Mouse (Mus musculus): ENCODE data around the gene Psma6. TPM values are rescaled to one million over a fixed set of nuclear protein-coding genes. Genes with fewer than 3 reads are reported as not detected.

Psma6 gene
- polyA plus RNA-seq, 1 experiment = 74.8 TPM

- WGBS = 82% methylated on average over 3 of the region's 3 CpGs
Observed at GRCm38 (mm10) chr12:55456136-55456535, 72.1 kb downstream of the Psma6 start.

GRCm38 (mm10) chr12:55456893-55457292 is 72.9 kb downstream of the Psma6 start:
- no peak for DNase-seq (ENCODE audit: low read depth, low spot score)
- WGBS = 90% methylated on average over 5 of the region's 5 CpGs

More at GRCm38 (mm10) chr12:55456136-55456535, 72.1 kb downstream of the Psma6 start:
- DNase-seq (ENCODE audit: low read depth, low spot score) = no peak

- 16% methylated on average over 8 of the region's 8 CpGs for WGBS
- DNase-seq (ENCODE audit: low read depth, low spot score) = no peak
Observed at GRCm38 (mm10) chr12:55459739-55460138, 75.7 kb downstream of the Psma6 start.

DNA sequence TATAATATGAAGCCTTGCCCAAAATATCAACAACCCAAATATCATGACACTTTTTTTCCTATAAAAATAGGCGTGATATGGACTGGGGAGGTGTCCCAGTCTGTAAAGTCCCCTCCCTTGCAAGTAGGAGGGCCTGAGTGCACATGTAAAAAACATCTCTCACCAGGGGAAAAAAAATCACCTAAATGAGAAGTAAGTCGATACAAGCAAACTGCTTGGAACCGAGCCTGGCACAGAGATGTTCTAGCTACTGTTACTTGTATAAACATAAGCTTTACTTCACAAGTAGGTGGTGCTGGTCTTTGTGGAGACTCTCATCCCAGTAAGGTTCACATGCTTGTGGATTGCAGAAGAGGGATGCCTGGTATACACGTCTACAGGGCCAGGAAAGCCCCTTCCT is 76.9 kb downstream of the Psma6 start:
- 36% methylated on average over 4 of the region's 4 CpGs for WGBS
- no peak for DNase-seq (ENCODE audit: low read depth, low spot score)

GRCm38 (mm10) chr12:55461767-55462166 is 77.7 kb downstream of the Psma6 start:
- WGBS = 70% methylated on average over 6 of the region's 6 CpGs

GRCm38 (mm10) chr12:55462456-55462855 is 78.4 kb downstream of the Psma6 start:
- WGBS = 73% methylated on average over 6 of the region's 6 CpGs
- no peak for DNase-seq (ENCODE audit: low read depth, low spot score)

More at GRCm38 (mm10) chr12:55461767-55462166, 77.7 kb downstream of the Psma6 start:
- no peak for DNase-seq (ENCODE audit: low read depth, low spot score)

DNA sequence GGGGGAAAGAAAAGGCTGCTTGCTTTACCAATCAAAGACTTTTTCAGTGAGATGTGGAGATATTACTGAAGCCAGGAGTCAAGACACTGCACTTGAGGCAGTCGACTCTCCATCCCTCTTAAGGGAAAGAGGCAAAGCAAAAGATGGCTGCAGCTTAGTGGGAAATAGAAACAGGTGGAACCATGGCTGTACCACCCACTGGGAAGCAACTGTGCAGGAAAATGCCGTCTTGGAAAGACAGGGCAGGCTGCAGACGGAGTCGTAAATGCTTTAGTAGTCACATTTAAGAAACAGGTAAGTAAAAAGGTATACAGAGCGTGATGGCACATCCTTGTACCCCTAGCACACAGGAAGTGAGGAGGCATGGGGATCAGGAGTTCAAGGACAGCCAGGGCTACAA is 79.1 kb downstream of the Psma6 start:
- no peak for DNase-seq (ENCODE audit: low read depth, low spot score)
- WGBS = 63% methylated on average over 5 of the region's 5 CpGs

DNA sequence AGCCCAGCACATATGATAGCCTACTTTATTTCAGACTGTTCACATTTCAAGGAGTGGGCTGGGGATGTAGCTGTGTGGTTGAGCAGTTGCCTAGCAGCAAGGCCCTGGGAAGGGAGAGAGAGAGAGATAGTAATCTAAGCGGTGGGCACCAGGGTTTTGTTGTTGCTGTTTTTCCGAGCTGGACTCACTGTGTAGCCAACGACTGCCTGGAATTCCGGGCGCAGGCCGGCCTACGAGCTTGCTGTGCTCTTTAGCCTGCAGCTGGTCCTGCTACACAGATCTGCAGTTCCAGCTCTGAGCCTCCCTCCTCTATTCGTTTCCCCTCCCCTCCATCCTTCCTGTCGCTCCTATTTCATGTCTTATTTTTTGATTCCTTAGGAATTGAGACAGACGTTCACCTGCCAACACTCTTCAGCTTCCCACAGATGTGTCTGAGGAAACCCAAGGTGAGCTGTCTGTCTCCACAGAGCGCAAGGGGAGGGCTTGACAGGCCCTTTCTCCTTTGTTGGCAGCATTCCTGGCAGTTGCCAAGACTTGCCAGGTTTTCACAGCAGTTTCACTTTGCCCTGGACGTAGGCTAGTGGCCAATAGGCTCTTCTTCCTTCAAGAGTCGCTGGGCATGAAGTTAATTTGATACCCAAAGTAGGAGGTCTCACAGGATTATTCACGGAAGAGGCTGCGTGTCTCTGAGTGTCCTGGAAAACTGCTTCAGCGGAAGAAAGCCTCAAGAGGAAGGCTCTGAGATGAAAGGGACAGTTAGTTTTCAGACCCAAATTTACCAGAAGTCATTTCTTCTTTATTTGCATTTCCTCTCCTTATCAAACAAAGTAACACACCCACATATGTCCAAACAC is 80.2 kb downstream of the Psma6 start:
- no peak for DNase-seq (ENCODE audit: low read depth, low spot score)
- whole genome bisulfite sequencing = 8% methylated on average over 16 of the region's 16 CpGs

GRCm38 (mm10) chr12:55464846-55465361 is 80.9 kb downstream of the Psma6 start:
- WGBS = 10% methylated on average over 14 of the region's 14 CpGs
- DNase-seq (ENCODE audit: low read depth, low spot score) = no peak

GRCm38 (mm10) chr12:55465401-55465983 is 81.5 kb downstream of the Psma6 start:
- 16% methylated on average over 17 of the region's 17 CpGs for WGBS
- no peak for DNase-seq (ENCODE audit: low read depth, low spot score)

DNA sequence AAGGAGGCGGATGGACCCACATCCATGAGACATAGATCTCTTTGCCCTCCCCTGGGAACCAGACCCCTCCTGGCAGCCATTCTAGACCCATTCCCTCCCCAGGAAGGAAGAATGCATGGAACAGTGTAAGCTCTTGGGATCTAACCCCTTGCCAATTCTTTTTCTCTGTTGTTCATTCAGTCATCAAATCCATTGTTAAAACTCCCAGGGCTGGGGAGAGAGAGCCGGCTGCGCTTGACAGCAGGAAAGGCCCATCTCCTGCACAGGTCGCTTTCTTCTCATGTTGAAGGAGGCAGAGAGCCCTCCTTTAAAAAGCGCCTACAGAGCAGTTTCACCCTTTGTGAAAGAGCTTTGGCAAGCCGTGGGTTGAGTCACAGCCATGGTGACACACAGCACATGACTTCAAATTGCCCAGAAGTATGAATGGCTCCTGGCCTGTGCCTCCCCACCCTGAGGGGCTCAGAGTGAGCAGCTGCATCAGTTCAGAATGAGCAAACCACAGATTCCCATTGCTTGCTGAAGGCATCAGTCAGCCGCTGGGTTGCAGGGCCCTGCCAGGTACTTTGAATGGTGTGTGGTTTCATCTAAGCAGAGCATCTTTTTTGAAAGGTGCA is 82.2 kb downstream of the Psma6 start:
- no peak for DNase-seq (ENCODE audit: low read depth, low spot score)

DNA sequence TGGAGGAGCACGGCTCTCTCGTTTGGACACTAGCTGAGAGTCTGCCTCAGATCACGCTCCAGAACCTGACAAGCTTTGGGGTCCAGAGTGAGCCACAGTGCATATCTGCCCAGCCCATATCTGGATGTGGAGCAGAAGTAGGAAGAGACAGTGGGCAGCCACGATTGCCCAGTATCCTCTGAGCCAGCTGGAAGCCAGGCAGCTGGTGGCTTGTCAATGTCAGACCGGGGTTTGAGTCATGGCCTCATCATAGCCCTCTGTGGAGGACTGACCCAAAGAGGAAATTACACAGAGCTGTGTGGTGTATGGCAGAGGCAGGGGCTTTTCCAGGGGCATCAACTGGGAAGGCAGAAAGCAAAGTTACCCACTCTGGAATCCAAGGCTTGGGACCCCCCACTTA is 82.8 kb downstream of the Psma6 start:
- WGBS = 73% methylated on average over 5 of the region's 5 CpGs
- DNase-seq (ENCODE audit: low read depth, low spot score) = no peak

More for the DNA sequence above, 82.2 kb downstream of the Psma6 start:
- 71% methylated on average over 7 of the region's 7 CpGs for WGBS

GRCm38 (mm10) chr12:55467331-55468180 is 83.5 kb downstream of the Psma6 start:
- WGBS = 86% methylated on average over 10 of the region's 10 CpGs
- no peak for DNase-seq (ENCODE audit: low read depth, low spot score)

Other genes starting within 250 kb of the Psma6 start
- gene Srp54b, start 229.1 kb upstream of the Psma6 start, polyA plus RNA-seq (2012; rRNA removed) = 10.5 and 13.8 TPM in 2 replicates
- gene 1700047I17Rik2, start 184.6 kb upstream of the Psma6 start, polyA plus RNA-seq (2012; rRNA removed) = not detected in 2 replicates
- gene Srp54c, start 154.1 kb upstream of the Psma6 start, polyA plus RNA-seq (2012; rRNA removed) = 6.6 and 7.2 TPM in 2 replicates
- gene 1110008L16Rik, start 84.6 kb upstream of the Psma6 start, polyA plus RNA-seq (2012; rRNA removed) = 12.0 and 13.3 TPM in 2 replicates
- gene Ppp2r3c, start 81.2 kb upstream of the Psma6 start, polyA plus RNA-seq (2012; rRNA removed) = 1.8 and 1.9 TPM in 2 replicates
- gene Nfkbia, start 108.4 kb downstream of the Psma6 start, polyA plus RNA-seq (2012; rRNA removed) = 229 and 252 TPM in 2 replicates
- gene Aldoart2, start 181.0 kb downstream of the Psma6 start, polyA plus RNA-seq (2012; rRNA removed) = 0.14 TPM in 1 of 2 replicates, not detected in the other
- gene Insm2, start 215.2 kb downstream of the Psma6 start, polyA plus RNA-seq (2012; rRNA removed) = not detected in 2 replicates

Measured in large intestine, adult 2 months (tissue).